Mouse (Mus musculus): ENCODE measurements around the gene Nectin2. TPM values are rescaled to one million over a fixed set of nuclear protein-coding genes. Genes with fewer than 3 reads are reported as not detected.
"Not testable (repeated sequence)": the region's sequence is repeated elsewhere in the genome, so short reads cannot be mapped to it uniquely, and the experiment has no call there.

The Nectin2 gene
- total RNA-seq, 1 experiment from 2014 or later, result 0.23 TPM

- ATAC-seq (ENCODE audit: extremely low read depth, insufficient number of reproducible peaks, low FRiP score, poor library complexity, severe bottlenecking), result no peak
Observed at GRCm38 (mm10) chr7:19695881-19696280, 54.4 kb downstream of the Nectin2 start.

- no peak for ATAC-seq (ENCODE audit: extremely low read depth, insufficient number of reproducible peaks, low FRiP score, poor library complexity, severe bottlenecking)
Observed at GRCm38 (mm10) chr7:19695213-19695594, 55.1 kb downstream of the Nectin2 start.

- no peak for ATAC-seq (ENCODE audit: extremely low read depth, insufficient number of reproducible peaks, low FRiP score, poor library complexity, severe bottlenecking)
Observed at GRCm38 (mm10) chr7:19694336-19695212, 55.7 kb downstream of the Nectin2 start.

- no peak for ATAC-seq (ENCODE audit: extremely low read depth, insufficient number of reproducible peaks, low FRiP score, poor library complexity, severe bottlenecking)
Observed at GRCm38 (mm10) chr7:19693421-19693820, 56.9 kb downstream of the Nectin2 start.

- ATAC-seq (ENCODE audit: extremely low read depth, insufficient number of reproducible peaks, low FRiP score, poor library complexity, severe bottlenecking), result no peak
Observed at GRCm38 (mm10) chr7:19691873-19692865, 58.1 kb downstream of the Nectin2 start, which contains the start of gene Apoc1. Gene Apoc1 (minus strand): TSS chr7:19692660.

- ATAC-seq (ENCODE audit: extremely low read depth, insufficient number of reproducible peaks, low FRiP score, poor library complexity, severe bottlenecking), result no peak
Observed at GRCm38 (mm10) chr7:19691434-19691833, 58.8 kb downstream of the Nectin2 start.

GRCm38 (mm10) chr7:19690845-19691244 is 59.4 kb downstream of the Nectin2 start:
- no peak for ATAC-seq (ENCODE audit: extremely low read depth, insufficient number of reproducible peaks, low FRiP score, poor library complexity, severe bottlenecking)

- ATAC-seq (ENCODE audit: extremely low read depth, insufficient number of reproducible peaks, low FRiP score, poor library complexity, severe bottlenecking), result no peak
Observed at GRCm38 (mm10) chr7:19688611-19689010, 61.7 kb downstream of the Nectin2 start.

GRCm38 (mm10) chr7:19688101-19688500 is 62.2 kb downstream of the Nectin2 start:
- ATAC-seq (ENCODE audit: extremely low read depth, insufficient number of reproducible peaks, low FRiP score, poor library complexity, severe bottlenecking), result no peak

GRCm38 (mm10) chr7:19686927-19687583 is 63.2 kb downstream of the Nectin2 start:
- ATAC-seq (ENCODE audit: extremely low read depth, insufficient number of reproducible peaks, low FRiP score, poor library complexity, severe bottlenecking), result not testable (repeated sequence)

GRCm38 (mm10) chr7:19686521-19686920 is 63.8 kb downstream of the Nectin2 start:
- no peak for ATAC-seq (ENCODE audit: extremely low read depth, insufficient number of reproducible peaks, low FRiP score, poor library complexity, severe bottlenecking)

GRCm38 (mm10) chr7:19685374-19685773 is 64.9 kb downstream of the Nectin2 start:
- ATAC-seq (ENCODE audit: extremely low read depth, insufficient number of reproducible peaks, low FRiP score, poor library complexity, severe bottlenecking), result no peak

- peak; percentile 43 for ATAC-seq (ENCODE audit: extremely low read depth, insufficient number of reproducible peaks, low FRiP score, poor library complexity, severe bottlenecking)
Observed at GRCm38 (mm10) chr7:19683771-19684201, 66.5 kb downstream of the Nectin2 start.

- no peak for ATAC-seq (ENCODE audit: extremely low read depth, insufficient number of reproducible peaks, low FRiP score, poor library complexity, severe bottlenecking)
Observed at GRCm38 (mm10) chr7:19682979-19683378, 67.3 kb downstream of the Nectin2 start.

GRCm38 (mm10) chr7:19681202-19681694 is 69.0 kb downstream of the Nectin2 start, which contains the start of the genes Gm44805 and Apoc4:
Gene Gm44805 (minus strand): TSS chr7:19681423.
Gene Apoc4 (minus strand): TSS chr7:19681479.
- no peak for ATAC-seq (ENCODE audit: extremely low read depth, insufficient number of reproducible peaks, low FRiP score, poor library complexity, severe bottlenecking)

- ATAC-seq (ENCODE audit: extremely low read depth, insufficient number of reproducible peaks, low FRiP score, poor library complexity, severe bottlenecking), result no peak
Observed at GRCm38 (mm10) chr7:19680702-19681101, 69.6 kb downstream of the Nectin2 start.

- ATAC-seq (ENCODE audit: extremely low read depth, insufficient number of reproducible peaks, low FRiP score, poor library complexity, severe bottlenecking), result no peak
Observed at GRCm38 (mm10) chr7:19678901-19679300, 71.4 kb downstream of the Nectin2 start.

GRCm38 (mm10) chr7:19677872-19678271 is 72.4 kb downstream of the Nectin2 start, which contains the start of gene Apoc2:
Gene Apoc2 (minus strand): TSS chr7:19677941.
- ATAC-seq (ENCODE audit: extremely low read depth, insufficient number of reproducible peaks, low FRiP score, poor library complexity, severe bottlenecking), result no peak

GRCm38 (mm10) chr7:19676662-19677061 is 73.6 kb downstream of the Nectin2 start:
- no peak for ATAC-seq (ENCODE audit: extremely low read depth, insufficient number of reproducible peaks, low FRiP score, poor library complexity, severe bottlenecking)
